In genomic region chr7:141569916-141570315, GRCm38 (mm10) we compare ENCODE assay signal across 21 mouse cellular contexts. TPM values are rescaled to one million over a fixed set of nuclear protein-coding genes. Genes with fewer than 3 reads are reported as not detected.
A peak's percentile ranks its signal among the peaks of the same experiment; 100 is the strongest.
DNase-seq lines count a peak whose midpoint lies in the region; ATAC-seq lines count a peak whose summit lies in the region.
"Had no signal": no experiment of that assay in that cellular context is flagged by ENCODE, and none has a peak within 500 bp of the region (broad histone marks: within the 10 kb centered on the region; RNA-seq: fewer than 3 reads in every experiment).

No protein-coding gene starts in this region.

- no peak overlapping the region for H3K4me2 ChIP-seq in intestine, embryonic 16.5 days (ENCODE audit: low read depth, low read length)
- no peak overlapping the region for H3K4me2 ChIP-seq in intestine, embryonic 15.5 days (replicated peaks)
- no peak overlapping the region for H3K4me2 ChIP-seq in lung, embryonic 16.5 days (ENCODE audit: low read depth, low read length)
- no peak overlapping the region for H3K4me2 ChIP-seq in stomach, embryonic 16.5 days (ENCODE audit: low read depth, low read length)
- H3K4me2 ChIP-seq: embryonic facial prominence, embryonic 13.5 days; heart, embryonic 15.5 days; lung, embryonic 14.5 days; midbrain, embryonic 11.5 days had no signal

- 67% methylated on average over 3 of the region's 3 CpGs for WGBS in intestine, embryonic 16.5 days
- WGBS in intestine, embryonic 15.5 days: 79% methylated on average over 3 of the region's 3 CpGs
- 88% methylated on average over 3 of the region's 3 CpGs for WGBS in lung, embryonic 16.5 days
- WGBS in stomach, embryonic 16.5 days: 77% methylated on average over 3 of the region's 3 CpGs

- no peaks in the 10 kb centered on the region for H3K27me3 ChIP-seq in intestine, embryonic 16.5 days (replicated peaks; ENCODE audit: control insufficient read depth, insufficient read depth, low read length)
- H3K27me3 ChIP-seq in intestine, embryonic 15.5 days (replicated peaks): no peaks in the 10 kb centered on the region
- H3K27me3 ChIP-seq in lung, embryonic 16.5 days (ENCODE audit: control insufficient read depth, insufficient read depth, low read depth, low read length): no peaks in the 10 kb centered on the region
- H3K27me3 ChIP-seq in stomach, embryonic 16.5 days (ENCODE audit: control insufficient read depth, insufficient read depth, low read length): no peaks in the 10 kb centered on the region
- H3K27me3 ChIP-seq: embryonic facial prominence, embryonic 13.5 days; heart, embryonic 15.5 days had no signal

- no peak overlapping the region for H3K4me3 ChIP-seq in intestine, embryonic 16.5 days (ENCODE audit: low read length)
- no peak overlapping the region for H3K4me3 ChIP-seq in intestine, embryonic 15.5 days (replicated peaks)
- no peak overlapping the region for H3K4me3 ChIP-seq in lung, embryonic 16.5 days (ENCODE audit: low read length)
- H3K4me3 ChIP-seq in stomach, embryonic 16.5 days (replicated peaks; ENCODE audit: low read length): no peak overlapping the region
- H3K4me3 ChIP-seq: embryonic facial prominence, embryonic 13.5 days; forebrain, embryonic 10.5 days; heart, embryonic 15.5 days had no signal

- no peak for ATAC-seq in intestine, embryonic 16.5 days
- no peak for ATAC-seq in intestine, embryonic 15.5 days
- 0 out of 2 replicates have a peak, but pooled peaks have one; percentile 55 for ATAC-seq in lung, embryonic 16.5 days (ENCODE audit: low read depth)
- peak; percentile 44; the same call in 1 of the 2 replicates for ATAC-seq in stomach, embryonic 16.5 days (ENCODE audit: insufficient read depth, low FRiP score)
- ATAC-seq: forebrain, postnatal 0 days; hindbrain, embryonic 16.5 days; midbrain, embryonic 16.5 days had no signal

- H3K9ac ChIP-seq in intestine, embryonic 16.5 days (ENCODE audit: low read depth, low read length): no peak overlapping the region
- no peak overlapping the region for H3K9ac ChIP-seq in intestine, embryonic 15.5 days
- no peak overlapping the region for H3K9ac ChIP-seq in lung, embryonic 16.5 days (ENCODE audit: low read length)
- no peak overlapping the region for H3K9ac ChIP-seq in stomach, embryonic 16.5 days (ENCODE audit: low read length)
- H3K9ac ChIP-seq: forebrain, postnatal 0 days; heart, embryonic 15.5 days; lung, embryonic 14.5 days had no signal

- peaks cover 12% of the 10 kb centered on the region for H3K4me1 ChIP-seq in intestine, embryonic 16.5 days (ENCODE audit: control insufficient read depth, insufficient read depth, low read length)
- H3K4me1 ChIP-seq in intestine, embryonic 15.5 days (replicated peaks): peaks cover 7% of the 10 kb centered on the region; the same call in 1 of the 2 replicates
- H3K4me1 ChIP-seq in lung, embryonic 16.5 days (replicated peaks; ENCODE audit: control insufficient read depth, insufficient read depth, low read length): peaks cover 8% of the 10 kb centered on the region
- H3K4me1 ChIP-seq in stomach, embryonic 16.5 days (ENCODE audit: control insufficient read depth, insufficient read depth, low read length): no peaks in the 10 kb centered on the region

- H3K36me3 ChIP-seq in intestine, embryonic 16.5 days (ENCODE audit: control insufficient read depth, insufficient read depth, low read length): no peaks in the 10 kb centered on the region
- no peaks in the 10 kb centered on the region for H3K36me3 ChIP-seq in intestine, embryonic 15.5 days
- 0 out of 2 replicates have a peak, but pooled peaks cover 2% of the 10 kb centered on the region for H3K36me3 ChIP-seq in lung, embryonic 16.5 days (ENCODE audit: control insufficient read depth, insufficient read depth, low read length)
- H3K36me3 ChIP-seq in stomach, embryonic 16.5 days (ENCODE audit: control insufficient read depth, insufficient read depth, low read length): no peaks in the 10 kb centered on the region
- H3K36me3 ChIP-seq: embryonic facial prominence, embryonic 13.5 days; heart, embryonic 15.5 days had no signal

- H3K27ac ChIP-seq in intestine, embryonic 16.5 days (ENCODE audit: low read length): peak overlapping the region; percentile 53; the same call in 1 of the 2 replicates
- no peak overlapping the region for H3K27ac ChIP-seq in intestine, embryonic 15.5 days
- H3K27ac ChIP-seq in lung, embryonic 16.5 days (ENCODE audit: low read length): no peak overlapping the region
- no peak overlapping the region for H3K27ac ChIP-seq in stomach, embryonic 16.5 days (ENCODE audit: low read length)
- H3K27ac ChIP-seq: embryonic facial prominence, embryonic 13.5 days; forebrain, embryonic 10.5 days; heart, embryonic 15.5 days had no signal

- H3K9me3 ChIP-seq in intestine, embryonic 16.5 days (ENCODE audit: control insufficient read depth, low read length): no peaks in the 10 kb centered on the region
- no peaks in the 10 kb centered on the region for H3K9me3 ChIP-seq in intestine, embryonic 15.5 days
- H3K9me3 ChIP-seq in lung, embryonic 16.5 days (ENCODE audit: control insufficient read depth, low read length): no peaks in the 10 kb centered on the region
- no peaks in the 10 kb centered on the region for H3K9me3 ChIP-seq in stomach, embryonic 16.5 days (replicated peaks; ENCODE audit: control insufficient read depth, low read length)
- H3K9me3 ChIP-seq: embryonic facial prominence, embryonic 13.5 days; forebrain, embryonic 10.5 days; heart, embryonic 15.5 days had no signal

- no peak for DNase-seq in lung, postnatal 10 days
- DNase-seq in ZHBTc4 (ENCODE audit: low read depth, low spot score): peak; percentile 56
- no peak for DNase-seq in frontal cortex, adult 2 months (ENCODE audit: extremely low spot score in 1 of 2, low spot score in 1 of 2)
- no peak for DNase-seq in thymus, postnatal 36 days
- DNase-seq: adrenal gland, adult 8-10 months; forebrain, postnatal 0 days; gastrocnemius, postnatal 10 days; kidney, postnatal 14 days; lung, embryonic 14.5 days; right cerebral cortex, postnatal 25 days; spleen, adult 18-20 months had no signal

RNA-seq across cellular contexts. Expression of gene Ap2a2, which starts 7.9 kb away (rescaled TPM):
- 89.4 and 103 TPM in 2 replicates for polyA plus RNA-seq in intestine, embryonic 16.5 days (2015; fragmentation: Nextera tagmentation; extraction: Ambion mirVana)
- polyA plus RNA-seq in intestine, embryonic 15.5 days (2015; fragmentation: Nextera tagmentation; extraction: Ambion mirVana): 79.1 and 84.1 TPM in 2 replicates
- 68.3 and 69.1 TPM in 2 replicates for polyA plus RNA-seq in lung, embryonic 16.5 days (2015; fragmentation: Nextera tagmentation; extraction: Ambion mirVana)
- polyA plus RNA-seq in stomach, embryonic 16.5 days (2015; fragmentation: Nextera tagmentation; extraction: Ambion mirVana): 86.0 and 91.0 TPM in 2 replicates
- polyA plus RNA-seq in frontal cortex, adult 2 months (2012; rRNA removed): 94.5 and 96.8 TPM in 2 replicates

RNA-seq across cellular contexts. Expression of gene Chid1, which starts 30.3 kb away (rescaled TPM):
- polyA plus RNA-seq in intestine, embryonic 16.5 days (2015; fragmentation: Nextera tagmentation; extraction: Ambion mirVana): 69.8 and 76.5 TPM in 2 replicates
- 52.6 and 62.3 TPM in 2 replicates for polyA plus RNA-seq in intestine, embryonic 15.5 days (2015; fragmentation: Nextera tagmentation; extraction: Ambion mirVana)
- polyA plus RNA-seq in lung, embryonic 16.5 days (2015; fragmentation: Nextera tagmentation; extraction: Ambion mirVana): 41.8 and 41.9 TPM in 2 replicates
- polyA plus RNA-seq in stomach, embryonic 16.5 days (2015; fragmentation: Nextera tagmentation; extraction: Ambion mirVana): 54.0 and 60.5 TPM in 2 replicates
- 35.8 and 46.7 TPM in 2 replicates for polyA plus RNA-seq in frontal cortex, adult 2 months (2012; rRNA removed)

Comparison
In these comparisons a context has a peak if more than half of its experiments do, and no peak if none do; other contexts are left out.
1. ATAC-seq: peak in lung, embryonic 16.5 days (single experiment) and stomach, embryonic 16.5 days (single experiment); none in intestine, embryonic 16.5 days (single experiment) and intestine, embryonic 15.5 days (single experiment).